Mouse (Mus musculus) ES-Bruce4 (cell line): ENCODE measurements around the gene Bco1. TPM values are rescaled to one million over a fixed set of nuclear protein-coding genes. Genes with fewer than 3 reads are reported as not detected.

Source experiments
- H3K27ac ChIP-seq: 2 replicates; pipeline ENCODE4 v1.5.1; 2012; ENCODE audit warnings: low read length, inconsistent platforms; ENCODE audit not compliant: insufficient read depth
- H3K27me3 ChIP-seq: 2 replicates; pipeline ENCODE4 v1.6.1; 2012; ENCODE audit warnings: mild to moderate bottlenecking, low read length, inconsistent platforms; ENCODE audit not compliant: control insufficient read depth, poor library complexity, insufficient read depth, severe bottlenecking
- H3K36me3 ChIP-seq: 2 replicates; pipeline ENCODE4 v1.6.1; 2012; ENCODE audit warnings: inconsistent platforms, mild to moderate bottlenecking, low read length, moderate library complexity; ENCODE audit not compliant: control insufficient read depth, poor library complexity, insufficient read depth, severe bottlenecking
- H3K4me1 ChIP-seq: one replicate; pipeline ENCODE4 v1.8.1; 2011; ENCODE audit warnings: low read length; ENCODE audit not compliant: control insufficient read depth, insufficient read depth
- H3K4me3 ChIP-seq: 2 replicates; pipeline ENCODE4 v1.5.1; 2011; ENCODE audit warnings: low read depth, mild to moderate bottlenecking, low read length
- H3K9ac ChIP-seq: 2 replicates; pipeline ENCODE4 v1.6.1; 2012; ENCODE audit warnings: low read depth, mild to moderate bottlenecking, inconsistent platforms; ENCODE audit not compliant: poor library complexity, severe bottlenecking
- H3K9me3 ChIP-seq: replicated peaks from 2 replicates; pipeline ENCODE4 v1.6.1; 2012; ENCODE audit warnings: mild to moderate bottlenecking, low read length, inconsistent platforms; ENCODE audit not compliant: control insufficient read depth, poor library complexity, insufficient read depth, severe bottlenecking
- CTCF ChIP-seq: IDR thresholded peaks from one replicate; pipeline ENCODE4 v1.8.1; 2011; ENCODE audit warnings: low read depth, low read length
- EP300 ChIP-seq: IDR thresholded peaks from 2 replicates; pipeline ENCODE4 v1.6.1; 2011; ENCODE audit warnings: low read depth, low read length; ENCODE audit not compliant: insufficient read depth
- POLR2A ChIP-seq: IDR thresholded peaks from one replicate; pipeline ENCODE4 v1.8.1; 2011; ENCODE audit warnings: low read length; ENCODE audit not compliant: insufficient read depth
- polyA plus RNA-seq: library from polyadenylated mRNA; stranded (reverse); fragments of >200 nt; gene quantifications from 2 replicates; pipeline ENCODE4 v1.2.4, GENCODE M21; 2011; ENCODE audit warnings: low read depth; ENCODE audit not compliant: missing spikeins, insufficient read depth, insufficient read length

The Bco1 gene
- not detected in 2 replicates for polyA plus RNA-seq

DNA sequence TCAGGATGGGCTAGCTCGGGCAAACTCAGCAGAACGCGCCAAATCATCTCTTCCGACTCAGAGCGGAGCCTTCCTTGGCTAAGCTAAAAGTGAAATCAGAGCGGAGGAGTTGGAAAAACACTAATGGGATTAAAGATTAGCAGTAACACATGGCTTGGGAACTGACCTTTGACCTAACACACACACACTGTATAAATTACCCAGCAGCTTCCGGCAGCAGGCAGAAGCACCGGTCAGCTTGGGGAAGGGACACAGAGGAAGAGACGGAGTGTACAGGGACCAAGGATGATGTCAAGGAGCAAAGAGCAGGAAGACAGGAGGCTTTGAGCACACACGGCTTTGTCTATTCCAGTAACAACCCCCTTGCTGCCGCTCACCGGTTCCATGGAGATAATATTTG, at the start of gene Bco1:
Gene Bco1, plus strand, starts transcription at position 208 of the 400 bp plus-strand sequence.
- no peaks in the 10 kb centered on the region for H3K27me3 ChIP-seq
- H3K36me3 ChIP-seq, result no peaks in the 10 kb centered on the region
- peaks cover 11% of the 10 kb centered on the region; the same call in 1 of the 2 replicates for H3K9me3 ChIP-seq
- no peak within 1 kb of the TSS for H3K9ac ChIP-seq
- H3K4me1 ChIP-seq, result no peaks in the 10 kb centered on the region
- H3K4me3 ChIP-seq, result no peak within 1 kb of the TSS
- TF ChIP-seq EP300 (no peak), CTCF (no peak), POLR2A (no peak)
- H3K27ac ChIP-seq, result no peak within 1 kb of the TSS

DNA sequence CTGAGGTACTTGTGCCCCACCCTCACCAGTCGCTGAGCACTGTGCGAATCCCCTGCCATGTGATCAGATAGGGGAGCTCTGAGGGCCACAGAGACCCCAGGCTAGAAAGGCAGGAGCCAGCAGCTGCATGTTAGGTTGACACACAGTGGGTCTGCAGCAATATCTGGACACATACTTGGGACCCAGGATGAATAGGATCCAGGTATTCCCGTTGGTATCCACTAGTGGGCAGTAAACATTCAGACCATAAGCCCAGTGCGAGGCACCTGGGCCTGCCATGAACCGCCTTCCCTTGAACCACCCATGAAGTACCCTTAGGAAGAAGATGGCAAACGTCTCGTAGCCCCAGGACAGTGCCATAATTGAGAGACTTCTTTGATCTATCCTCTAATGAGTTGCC, 46.2 kb upstream of the Bco1 start:
- TF ChIP-seq POLR2A (no peak), CTCF (peak; percentile 47), EP300 (no peak)
- Histone ChIP-seq H3K27ac (no peak overlapping the region), H3K27me3 (no peaks in the 10 kb centered on the region), H3K9me3 (no peaks in the 10 kb centered on the region), H3K4me1 (no peaks in the 10 kb centered on the region), H3K4me3 (no peak overlapping the region), H3K9ac (no peak overlapping the region), H3K36me3 (no peaks in the 10 kb centered on the region)

DNA sequence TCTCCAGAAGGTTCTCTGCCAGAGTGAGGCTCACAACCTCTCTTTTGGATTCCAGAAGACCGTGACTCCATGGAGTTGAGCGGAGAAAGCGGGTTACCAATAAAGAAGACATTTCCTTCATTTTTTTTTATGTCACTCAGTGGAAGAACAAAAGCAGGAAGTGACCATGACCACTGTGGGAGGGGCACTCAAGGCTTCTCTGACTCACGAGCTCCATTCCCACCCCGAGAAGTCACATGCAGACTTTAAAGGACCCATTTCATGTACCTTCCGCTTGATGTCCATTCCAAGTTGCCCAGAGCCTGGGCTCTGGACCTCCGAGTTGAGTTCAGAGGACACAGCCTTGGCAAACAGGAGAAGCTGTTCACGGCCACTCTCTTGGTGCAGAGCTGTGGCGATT, 44.9 kb upstream of the Bco1 start:
- no peaks in the 10 kb centered on the region for H3K27me3 ChIP-seq
- H3K4me1 ChIP-seq, result no peaks in the 10 kb centered on the region
- H3K27ac ChIP-seq, result no peak overlapping the region
- H3K9ac ChIP-seq, result no peak overlapping the region
- no peak overlapping the region for H3K4me3 ChIP-seq
- H3K36me3 ChIP-seq, result no peaks in the 10 kb centered on the region
- no peaks in the 10 kb centered on the region for H3K9me3 ChIP-seq
- TF ChIP-seq CTCF, result no peak
- no peak for TF ChIP-seq POLR2A
- TF ChIP-seq EP300, result no peak

DNA sequence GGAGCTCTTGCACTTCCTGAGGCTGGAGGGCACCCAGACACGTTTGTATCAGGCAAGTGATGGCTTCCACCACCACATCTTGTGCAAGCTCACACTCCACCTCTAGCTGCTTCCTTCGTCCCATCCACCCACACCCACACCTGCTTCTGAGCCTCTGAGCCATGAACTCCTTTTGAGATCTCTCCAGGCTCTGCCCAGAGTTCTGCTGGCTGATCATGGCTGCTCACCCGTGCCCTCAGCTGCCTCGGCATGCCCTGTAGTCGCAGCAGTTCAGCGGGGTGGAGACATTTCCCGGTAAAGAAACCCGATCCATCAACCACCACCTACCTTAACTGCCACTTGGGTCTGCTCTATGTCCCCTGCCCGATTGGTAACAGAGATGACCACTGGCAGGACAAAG, 44.3 kb upstream of the Bco1 start:
- H3K4me3 ChIP-seq, result no peak overlapping the region
- no peak for TF ChIP-seq CTCF
- no peak for TF ChIP-seq EP300
- no peak for TF ChIP-seq POLR2A
- no peak overlapping the region for H3K9ac ChIP-seq
- no peaks in the 10 kb centered on the region for H3K36me3 ChIP-seq
- no peaks in the 10 kb centered on the region for H3K9me3 ChIP-seq
- H3K4me1 ChIP-seq, result no peaks in the 10 kb centered on the region
- H3K27ac ChIP-seq, result no peak overlapping the region
- H3K27me3 ChIP-seq, result no peaks in the 10 kb centered on the region

DNA sequence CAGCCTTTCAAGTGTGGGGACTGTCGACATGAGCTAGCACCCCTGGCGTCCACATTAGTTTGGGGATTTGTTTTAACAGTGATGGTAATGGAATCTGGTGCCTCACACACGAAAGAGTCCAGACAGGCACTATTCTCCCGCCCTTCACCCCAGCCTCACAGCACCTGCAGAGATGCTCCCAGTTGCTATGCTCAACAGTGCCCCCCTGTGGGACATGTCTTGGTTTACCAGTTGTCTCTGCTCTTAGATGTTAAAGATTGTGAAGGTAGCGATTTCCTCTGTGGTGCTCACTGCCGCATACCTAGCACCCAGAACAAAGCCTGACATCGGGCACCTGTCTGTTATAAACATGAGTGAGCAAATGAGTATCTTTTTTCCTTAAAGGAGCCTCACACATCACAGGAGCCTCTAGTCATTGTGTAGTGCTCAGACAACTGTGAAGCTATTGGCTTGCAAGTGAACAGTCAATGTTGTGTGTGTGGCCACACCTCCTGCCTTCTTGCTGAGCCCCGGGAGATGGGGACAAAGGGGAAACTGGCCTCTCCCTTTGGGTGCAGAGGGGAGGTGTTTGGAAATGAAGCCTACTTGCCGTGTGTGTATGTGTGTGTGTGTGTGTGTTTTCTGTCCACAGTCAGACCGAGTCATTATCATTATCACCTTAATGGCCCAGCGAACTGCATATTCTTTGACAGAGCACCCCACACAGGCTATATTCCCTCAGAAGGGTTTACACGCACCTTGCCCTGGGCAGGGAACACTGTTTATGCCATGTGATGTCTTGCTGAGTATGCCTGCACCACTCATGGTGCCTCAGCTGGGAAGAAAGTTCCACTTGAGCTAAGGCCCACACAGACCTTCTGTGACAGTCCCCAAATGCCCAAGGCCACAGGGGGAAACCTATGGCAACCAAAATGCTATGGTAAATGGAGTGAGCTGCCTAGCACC, 42.2 kb upstream of the Bco1 start:
- H3K9me3 ChIP-seq, result no peaks in the 10 kb centered on the region
- H3K9ac ChIP-seq, result no peak overlapping the region
- no peak overlapping the region for H3K4me3 ChIP-seq
- no peaks in the 10 kb centered on the region for H3K36me3 ChIP-seq
- no peaks in the 10 kb centered on the region for H3K4me1 ChIP-seq
- TF ChIP-seq EP300 (no peak), CTCF (peak; percentile 46)
- H3K27me3 ChIP-seq, result no peaks in the 10 kb centered on the region
- H3K27ac ChIP-seq, result no peak overlapping the region

DNA sequence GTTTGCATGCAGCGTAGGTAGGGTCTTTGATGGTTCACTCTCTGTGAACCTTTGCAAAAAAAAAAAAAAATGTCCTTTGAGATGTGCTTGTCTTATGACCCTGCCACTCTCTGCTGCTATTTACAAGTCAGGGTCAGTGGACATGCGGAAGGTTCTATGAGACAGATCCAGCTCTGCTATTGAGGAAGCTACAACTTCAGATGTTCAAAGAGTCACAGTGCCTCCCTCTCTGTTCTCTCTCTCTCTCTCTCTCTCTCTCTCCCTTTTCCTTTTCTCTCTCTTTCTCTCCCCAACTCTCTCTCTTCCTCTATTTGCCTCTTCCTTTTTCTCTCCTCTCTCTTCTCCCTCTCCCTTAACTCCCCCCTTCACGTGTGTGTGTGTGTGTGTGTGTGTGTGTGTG, 41.5 kb upstream of the Bco1 start:
- Histone ChIP-seq H3K4me3 (no peak overlapping the region), H3K9ac (no peak overlapping the region), H3K9me3 (no peaks in the 10 kb centered on the region), H3K4me1 (no peaks in the 10 kb centered on the region), H3K27me3 (no peaks in the 10 kb centered on the region), H3K36me3 (no peaks in the 10 kb centered on the region), H3K27ac (no peak overlapping the region)
- TF ChIP-seq POLR2A, result no peak
- TF ChIP-seq EP300, result no peak
- no peak for TF ChIP-seq CTCF
